Mouse (Mus musculus): ENCODE results near the gene Cdh18.

- TF ChIP-seq CTCF (IDR thresholded peaks at IDR 0.05; ENCODE audit: extremely low read depth, insufficient read depth, low read length) = no peak
- TF ChIP-seq POLR2A (IDR thresholded peaks at IDR 0.05; ENCODE audit: extremely low read depth, insufficient read depth, low read length) = no peak
Observed at GRCm38 (mm10) chr15:23230616-23231015, 681.8 kb downstream of the Cdh18 start.

All from cortical plate, adult 2 months (tissue).